ENCODE assay signal across 18 mouse cellular contexts in the genomic region with DNA sequence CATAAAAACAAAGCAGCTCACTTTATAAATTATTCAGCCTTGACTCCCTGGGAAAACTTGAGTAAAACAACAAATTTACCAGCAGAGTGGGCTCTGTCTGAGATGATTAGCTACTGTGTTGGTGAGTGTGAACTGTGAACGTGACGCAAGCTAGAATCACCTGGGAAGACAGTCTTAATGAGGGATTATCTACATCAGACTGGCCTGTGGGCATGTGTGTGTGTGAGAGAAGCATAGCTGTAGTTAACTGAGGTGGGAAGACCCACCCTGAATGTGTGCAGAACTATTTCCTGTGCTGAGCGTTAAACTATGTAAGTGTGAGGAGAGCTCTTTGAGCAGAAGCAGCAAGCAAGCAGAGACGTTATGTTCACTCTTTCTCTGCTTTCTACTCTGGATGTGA.
"Had no signal": no experiment of that assay in that cellular context is flagged by ENCODE, and none has a peak within 500 bp of the region (broad histone marks: within the 10 kb centered on the region; RNA-seq: fewer than 3 reads in every experiment).

No protein-coding gene starts in this region.

- H3K9ac ChIP-seq: intestine, embryonic 15.5 days; limb, embryonic 15.5 days; liver, embryonic 12.5 days; lung, embryonic 14.5 days; midbrain, embryonic 15.5 days; neural tube, embryonic 12.5 days had no signal

- H3K27me3 ChIP-seq: intestine, embryonic 15.5 days; limb, embryonic 15.5 days; liver, embryonic 12.5 days; megakaryocyte, embryonic 14.5 days; midbrain, embryonic 15.5 days; neural tube, embryonic 12.5 days had no signal

- H3K4me3 ChIP-seq: intestine, embryonic 15.5 days; layer of hippocampus, adult 2 months; limb, embryonic 15.5 days; liver, embryonic 12.5 days; megakaryocyte, embryonic 14.5 days; midbrain, embryonic 15.5 days; neural tube, embryonic 12.5 days had no signal

- ATAC-seq: intestine, embryonic 15.5 days; liver, embryonic 12.5 days; midbrain, embryonic 15.5 days had no signal

- H3K27ac ChIP-seq: intestine, embryonic 15.5 days; layer of hippocampus, adult 2 months; limb, embryonic 15.5 days; liver, embryonic 12.5 days; midbrain, embryonic 15.5 days; neural tube, embryonic 12.5 days had no signal

- H3K9me3 ChIP-seq: intestine, embryonic 15.5 days; midbrain, embryonic 15.5 days had no signal

- H3K4me1 ChIP-seq: intestine, embryonic 15.5 days; limb, embryonic 15.5 days; liver, embryonic 12.5 days; megakaryocyte, embryonic 14.5 days; midbrain, embryonic 15.5 days; neural tube, embryonic 12.5 days had no signal

- H3K4me2 ChIP-seq: intestine, embryonic 15.5 days; limb, embryonic 15.5 days; liver, embryonic 12.5 days; lung, embryonic 14.5 days; midbrain, embryonic 11.5 days; midbrain, embryonic 15.5 days; neural tube, embryonic 12.5 days had no signal

- DNase-seq: kidney, adult 18-20 months; kidney, postnatal 10 days; kidney, postnatal 4 days; left cerebral cortex, postnatal 4 days; lung, embryonic 14.5 days; lung, postnatal 10 days; lung, postnatal 4 days; right cerebral cortex, adult 18-20 months; right cerebral cortex, postnatal 25 days; thymus, postnatal 14 days had no signal

- H3K36me3 ChIP-seq: intestine, embryonic 15.5 days; limb, embryonic 15.5 days; liver, embryonic 12.5 days; midbrain, embryonic 15.5 days; neural tube, embryonic 12.5 days had no signal
